Mouse (Mus musculus) embryonic facial prominence, embryonic 11.5 days (tissue): Measurements from ENCODE around the gene Ebf1. TPM values are rescaled to one million over a fixed set of nuclear protein-coding genes. Genes with fewer than 3 reads are reported as not detected.

Experiments used
- ATAC-seq: fragments of 200-750 bp; cut with Nextera tagmentation; replicated peaks from 2 replicates; pipeline ENCODE4 v1.8.0; 2017; ENCODE audit warnings: low read depth; ENCODE audit not compliant: insufficient number of reproducible peaks, low FRiP score, low TSS enrichment
- DNase-seq: peaks from one replicate; pipeline ENCODE4 v3.0.0-alpha.2; 2015; ENCODE audit warnings: low spot score
- H3K27ac ChIP-seq: fragments of 300-500 bp; sonication (generic); replicated peaks from 2 replicates; pipeline ENCODE4 v1.5.1; 2014; ENCODE audit warnings: mild to moderate bottlenecking, low read depth, low read length, control low read depth
- H3K27me3 ChIP-seq: fragments of 300-500 bp; sonication (generic); 2 replicates; pipeline ENCODE4 v1.6.1; 2014; ENCODE audit warnings: mild to moderate bottlenecking, low read length, moderate library complexity, mixed read lengths; ENCODE audit not compliant: control insufficient read depth, insufficient read depth
- H3K36me3 ChIP-seq: fragments of 300-500 bp; sonication (generic); replicated peaks from 2 replicates; pipeline ENCODE4 v1.6.1; 2014; ENCODE audit warnings: low read depth, mild to moderate bottlenecking, low read length, moderate library complexity, mixed read lengths; ENCODE audit not compliant: control insufficient read depth, insufficient read depth
- H3K4me1 ChIP-seq: fragments of 300-500 bp; sonication (generic); 2 replicates; pipeline ENCODE4 v1.6.1; 2014; ENCODE audit warnings: low read length, mixed read lengths; ENCODE audit not compliant: control insufficient read depth, insufficient read depth
- H3K4me2 ChIP-seq: fragments of 300-500 bp; sonication (generic); 2 replicates; pipeline ENCODE4 v1.6.1; 2014; ENCODE audit warnings: low read depth, mild to moderate bottlenecking, control low read depth, low read length, moderate library complexity
- H3K4me3 ChIP-seq: fragments of 300-500 bp; sonication (generic); 2 replicates; pipeline ENCODE4 v1.5.1; 2014; ENCODE audit warnings: low read depth, low read length, control low read depth
- H3K9ac ChIP-seq: fragments of 300-500 bp; sonication (generic); replicated peaks from 2 replicates; pipeline ENCODE4 v1.6.1; 2014; ENCODE audit warnings: mild to moderate bottlenecking, control low read depth, low read length
- H3K9me3 ChIP-seq: fragments of 300-500 bp; sonication (generic); replicated peaks from 2 replicates; pipeline ENCODE4 v1.6.1; 2016; ENCODE audit warnings: mild to moderate bottlenecking, low read length, inconsistent platforms, mixed read lengths; ENCODE audit not compliant: control insufficient read depth
- WGBS: fragments of 180-500 bp; shearing (Covaris S2); extraction: QIAGEN DNeasy Blood & Tissue Kit; methylation state at CpG from one replicate; pipeline ENCODE4 v1.1.7; 2014; 5-methylcytosine and 5-hydroxymethylcytosine counted together
- polyA plus RNA-seq: library from polyadenylated mRNA; unstranded; fragments of >200 nt; fragmentation: Nextera tagmentation; extraction: Ambion mirVana; gene quantifications from 2 replicates; pipeline ENCODE4 v1.2.1, GENCODE M21; 2014

Ebf1 gene
- polyA plus RNA-seq, 1 experiment from 2014 or later = 47.9 TPM

DNA sequence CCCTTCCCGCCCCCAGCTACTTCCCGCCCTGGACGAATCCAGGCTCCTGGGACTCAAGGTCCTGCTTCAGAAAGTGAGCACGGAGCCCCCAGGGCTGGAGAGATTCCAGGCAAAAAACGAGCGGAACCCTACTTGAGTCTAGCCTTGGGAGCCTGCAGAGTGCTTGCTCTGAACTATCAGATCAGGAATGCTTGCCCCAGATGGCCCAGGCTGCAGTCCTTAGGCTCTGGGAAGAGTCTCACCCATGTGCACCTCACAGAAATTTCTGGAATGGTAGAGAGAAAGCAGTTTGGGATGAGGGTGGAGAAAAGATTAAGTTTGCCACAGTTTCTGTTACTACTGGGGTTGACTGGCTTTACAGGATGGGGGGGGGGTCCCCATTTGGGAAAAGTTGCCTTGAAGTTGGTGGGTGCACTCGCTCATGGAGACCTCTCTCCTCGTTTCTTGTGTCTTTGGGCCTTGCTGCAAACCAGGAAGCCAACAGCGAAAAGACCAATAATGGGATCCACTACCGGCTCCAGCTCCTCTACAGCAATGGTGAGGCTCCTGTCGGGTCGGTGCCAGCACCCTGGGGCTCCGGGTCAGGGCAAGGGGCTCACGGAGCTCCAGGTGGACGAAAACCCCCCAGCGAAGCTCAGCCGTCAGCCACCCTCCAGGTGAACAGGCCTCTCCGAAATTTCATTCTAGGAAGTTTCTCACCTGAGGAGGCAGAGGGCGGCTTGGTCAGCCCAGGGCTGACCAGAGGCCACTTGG lies 3.8 kb downstream of the Ebf1 start:
- DNase-seq = peak; percentile 45
- H3K4me1 ChIP-seq = peaks cover 2% of the 10 kb centered on the region; the same call in 1 of the 2 replicates

DNA sequence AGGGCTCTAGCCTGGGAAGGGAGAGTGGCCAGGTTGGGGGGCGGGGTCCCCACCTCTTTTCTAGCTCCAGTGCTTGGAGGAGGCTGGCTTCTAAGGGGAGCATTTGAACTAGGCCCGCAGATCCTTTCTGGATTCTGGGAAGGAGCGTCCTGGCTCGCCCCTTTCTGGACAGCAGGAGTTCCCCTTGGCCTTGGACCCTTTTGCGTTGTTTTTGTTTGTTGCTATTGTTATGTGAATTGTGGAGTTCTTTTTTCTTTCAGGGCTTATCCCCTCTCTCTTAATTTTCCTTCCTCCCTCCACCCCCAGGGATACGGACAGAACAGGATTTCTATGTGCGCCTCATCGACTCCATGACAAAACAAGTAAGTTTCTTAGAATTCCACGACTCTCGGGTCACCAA lies 4.5 kb downstream of the Ebf1 start:
- Histone ChIP-seq H3K4me3 (no peak overlapping the region), H3K9ac (0 out of 2 replicates have a peak overlapping the region, but pooled peaks have one; percentile 2), H3K4me1 (peaks cover 2% of the 10 kb centered on the region; the same call in 1 of the 2 replicates), H3K27ac (no peak overlapping the region), H3K9me3 (no peaks in the 10 kb centered on the region), H3K4me2 (peak overlapping the region; percentile 63), H3K36me3 (no peaks in the 10 kb centered on the region), H3K27me3 (peaks cover 7% of the 10 kb centered on the region)
- no peak for DNase-seq
- no peak for ATAC-seq
- 29% methylated on average over 10 of the region's 10 CpGs for WGBS

More for the DNA sequence above, 3.8 kb downstream of the Ebf1 start:
- peak overlapping the region; percentile 63 for H3K9ac ChIP-seq
- peak overlapping the region; percentile 63 for H3K4me2 ChIP-seq
- H3K27me3 ChIP-seq = peaks cover 7% of the 10 kb centered on the region
- no peak for ATAC-seq
- no peak overlapping the region for H3K27ac ChIP-seq
- H3K9me3 ChIP-seq = no peaks in the 10 kb centered on the region
- 28% methylated on average over 17 of the region's 19 CpGs for WGBS
- H3K36me3 ChIP-seq = no peaks in the 10 kb centered on the region
- H3K4me3 ChIP-seq = peak overlapping the region; percentile 67

DNA sequence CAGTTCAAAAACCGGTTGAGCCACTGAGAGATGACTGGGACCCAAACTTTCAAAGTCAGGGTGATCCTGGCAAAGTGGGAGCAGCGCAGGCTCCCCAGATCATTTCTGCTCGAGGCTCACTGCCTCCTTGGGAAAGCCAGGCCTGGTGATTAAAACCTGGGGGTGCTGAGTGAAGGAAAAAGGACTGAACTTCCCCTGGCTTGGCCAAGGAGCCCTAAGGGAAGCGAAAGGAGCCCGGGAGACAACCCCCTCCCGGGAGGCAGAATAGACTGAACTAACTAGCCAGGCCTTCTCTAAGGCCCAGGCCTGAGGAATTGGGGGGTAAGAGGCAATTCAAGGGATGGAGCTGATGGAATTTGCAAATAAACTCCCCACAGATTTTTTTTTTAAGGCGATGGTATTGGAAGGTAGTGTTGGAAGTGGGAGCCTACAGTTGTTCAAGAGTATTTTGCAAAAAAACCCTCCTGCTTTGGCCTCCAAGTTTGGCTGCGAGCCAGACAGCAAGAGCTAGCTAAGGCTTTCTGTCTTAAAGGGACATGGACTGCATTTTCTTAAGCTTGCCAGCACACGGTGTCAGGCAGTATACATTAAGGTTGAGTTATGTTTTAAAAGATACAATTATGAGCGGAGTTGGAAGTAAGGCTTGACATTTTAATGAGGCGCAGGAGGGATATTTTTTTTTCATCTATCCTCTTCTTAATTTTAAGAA lies 5.1 kb downstream of the Ebf1 start:
- H3K27me3 ChIP-seq = peaks cover 7% of the 10 kb centered on the region
- ATAC-seq (no peak), DNase-seq (peak; percentile 68)
- H3K27ac ChIP-seq = no peak overlapping the region
- H3K9ac ChIP-seq = no peak overlapping the region
- 21% methylated on average over 11 of the region's 11 CpGs for WGBS
- no peaks in the 10 kb centered on the region for H3K9me3 ChIP-seq
- no peak overlapping the region; the same call in 1 of the 2 replicates for H3K4me2 ChIP-seq
- H3K4me3 ChIP-seq = no peak overlapping the region
- H3K4me1 ChIP-seq = peaks cover 2% of the 10 kb centered on the region; the same call in 1 of the 2 replicates
- no peaks in the 10 kb centered on the region for H3K36me3 ChIP-seq

GRCm38 (mm10) chr11:44624564-44624963 lies 7.4 kb downstream of the Ebf1 start:
- H3K9ac ChIP-seq = no peak overlapping the region
- H3K27ac ChIP-seq = no peak overlapping the region
- ATAC-seq (no peak), DNase-seq (no peak)
- peaks cover 4% of the 10 kb centered on the region for H3K27me3 ChIP-seq
- 72% methylated on average over 5 of the region's 5 CpGs for WGBS
- no peaks in the 10 kb centered on the region for H3K9me3 ChIP-seq
- no peak overlapping the region for H3K4me2 ChIP-seq
- H3K4me1 ChIP-seq = peaks cover 2% of the 10 kb centered on the region; the same call in 1 of the 2 replicates
- H3K36me3 ChIP-seq = no peaks in the 10 kb centered on the region
- no peak overlapping the region for H3K4me3 ChIP-seq

GRCm38 (mm10) chr11:44626065-44626464 lies 8.9 kb downstream of the Ebf1 start:
- ATAC-seq (no peak), DNase-seq (no peak)
- 83% methylated on average over 10 of the region's 10 CpGs for WGBS
- Histone ChIP-seq H3K4me3 (no peak overlapping the region), H3K27ac (no peak overlapping the region), H3K4me1 (no peaks in the 10 kb centered on the region), H3K9ac (no peak overlapping the region), H3K4me2 (no peak overlapping the region), H3K27me3 (peaks cover 4% of the 10 kb centered on the region; the same call in 1 of the 2 replicates), H3K9me3 (no peaks in the 10 kb centered on the region), H3K36me3 (no peaks in the 10 kb centered on the region)

- Histone ChIP-seq H3K27me3 (no peaks in the 10 kb centered on the region), H3K9ac (no peak overlapping the region), H3K4me3 (no peak overlapping the region), H3K4me1 (no peaks in the 10 kb centered on the region), H3K4me2 (no peak overlapping the region), H3K36me3 (no peaks in the 10 kb centered on the region), H3K9me3 (no peaks in the 10 kb centered on the region), H3K27ac (no peak overlapping the region)
- DNase-seq (no peak), ATAC-seq (no peak)
- WGBS = 65% methylated on average over 4 of the region's 4 CpGs
Observed at GRCm38 (mm10) chr11:44628412-44628811, 11.3 kb downstream of the Ebf1 start.

DNA sequence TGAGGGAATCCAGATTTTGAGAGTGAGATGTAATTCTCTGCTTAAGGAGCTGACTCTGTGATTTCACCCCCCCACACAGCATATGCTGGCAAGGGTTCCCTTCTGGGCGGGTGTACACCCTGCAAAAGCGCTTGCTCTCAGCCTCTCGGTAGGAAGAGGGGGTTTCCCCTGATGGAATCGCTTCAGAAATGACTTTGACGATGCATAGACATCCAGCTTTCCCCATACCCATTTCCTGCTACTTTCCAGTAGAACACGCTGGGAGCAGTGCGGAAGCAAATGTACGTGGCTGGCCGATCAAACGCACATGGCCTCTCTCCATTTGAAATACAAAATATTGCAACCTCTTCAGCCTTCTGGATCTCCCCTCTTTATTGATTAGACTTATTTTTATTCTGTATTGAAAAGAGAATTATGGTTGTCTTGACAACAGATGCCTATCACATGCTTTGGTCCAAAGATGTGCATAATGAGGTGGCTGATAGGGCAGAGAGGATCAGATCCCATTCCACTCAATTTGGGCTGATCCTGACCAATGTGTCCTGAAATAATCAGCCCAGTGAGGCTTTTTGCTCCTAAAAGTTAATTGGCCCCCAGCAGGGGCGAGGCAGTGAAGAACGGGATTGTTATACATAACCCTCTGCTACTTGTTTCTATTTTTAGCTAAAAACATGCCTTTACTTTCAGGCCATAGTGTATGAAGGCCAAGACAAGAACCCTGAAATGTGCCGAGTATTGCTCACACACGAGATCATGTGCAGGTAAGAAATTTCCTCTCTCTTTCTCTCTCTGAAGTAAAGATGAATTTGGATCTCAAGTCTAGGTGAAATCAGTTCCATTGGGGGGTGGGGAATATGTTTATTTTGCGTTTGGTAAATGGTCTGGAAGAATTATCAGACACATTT lies 15.2 kb downstream of the Ebf1 start:
- Histone ChIP-seq H3K4me1 (no peaks in the 10 kb centered on the region), H3K27ac (no peak overlapping the region), H3K4me3 (no peak overlapping the region), H3K4me2 (no peak overlapping the region), H3K9me3 (no peaks in the 10 kb centered on the region), H3K9ac (no peak overlapping the region), H3K36me3 (no peaks in the 10 kb centered on the region), H3K27me3 (no peaks in the 10 kb centered on the region)
- 80% methylated on average over 15 of the region's 15 CpGs for WGBS
- no peak for DNase-seq
- no peak for ATAC-seq
